Mouse (Mus musculus) lung, postnatal 10 days (tissue): Measurements from ENCODE around the gene Bcar1.

Experiments
- DNase-seq: peaks from one replicate; pipeline ENCODE4 v3.0.0; 2021

Bcar1 gene

DNA sequence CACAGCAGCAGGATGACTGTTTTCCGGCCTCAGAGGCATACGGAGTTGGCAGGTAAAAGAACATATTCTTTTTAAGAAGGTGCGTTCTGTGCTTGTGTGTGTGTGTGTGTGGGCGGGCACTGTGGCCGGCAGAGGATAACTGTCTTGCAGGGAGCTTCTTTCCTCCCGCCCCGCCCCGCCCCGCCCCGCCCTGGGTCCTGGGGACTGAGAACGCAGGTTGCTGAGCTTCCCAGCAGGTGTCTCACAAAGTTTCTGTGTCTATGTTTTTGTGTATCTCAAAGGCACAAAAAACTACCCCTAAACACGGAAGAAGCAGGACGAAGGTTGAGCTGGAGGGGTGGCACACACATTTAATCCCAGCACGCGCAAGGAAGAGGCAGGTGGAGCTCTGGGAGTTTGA lies 25.7 kb upstream of the Bcar1 start:
- no peak for DNase-seq

- no peak for DNase-seq
Measured at GRCm38 (mm10) chr8:111768651-111769050, 25.0 kb upstream of the Bcar1 start.

DNA sequence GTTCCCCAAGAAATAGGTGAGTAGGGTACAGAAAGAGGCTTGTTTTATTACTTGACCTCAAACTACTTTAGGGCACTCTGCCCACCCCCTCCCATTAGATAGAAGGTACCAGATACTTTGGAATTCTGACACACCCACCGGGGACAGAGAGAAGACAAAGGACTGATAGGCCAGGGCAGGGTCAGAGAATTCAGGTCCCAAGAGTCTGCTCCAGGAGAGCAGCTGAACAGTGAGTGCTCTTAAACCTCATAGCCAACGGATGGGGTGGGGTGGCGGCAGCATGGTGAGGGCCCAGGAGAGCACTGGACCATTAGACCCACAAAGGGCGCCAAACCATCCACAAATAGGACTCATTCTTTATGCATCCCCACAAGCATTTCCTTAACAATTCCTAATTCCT lies 22.0 kb upstream of the Bcar1 start:
- DNase-seq, result no peak

- DNase-seq, result no peak
Measured at GRCm38 (mm10) chr8:111765096-111765495, 21.5 kb upstream of the Bcar1 start.

- no peak for DNase-seq
Measured at GRCm38 (mm10) chr8:111760708-111761107, 17.1 kb upstream of the Bcar1 start.

GRCm38 (mm10) chr8:111758817-111759216 lies 15.2 kb upstream of the Bcar1 start:
- no peak for DNase-seq

DNA sequence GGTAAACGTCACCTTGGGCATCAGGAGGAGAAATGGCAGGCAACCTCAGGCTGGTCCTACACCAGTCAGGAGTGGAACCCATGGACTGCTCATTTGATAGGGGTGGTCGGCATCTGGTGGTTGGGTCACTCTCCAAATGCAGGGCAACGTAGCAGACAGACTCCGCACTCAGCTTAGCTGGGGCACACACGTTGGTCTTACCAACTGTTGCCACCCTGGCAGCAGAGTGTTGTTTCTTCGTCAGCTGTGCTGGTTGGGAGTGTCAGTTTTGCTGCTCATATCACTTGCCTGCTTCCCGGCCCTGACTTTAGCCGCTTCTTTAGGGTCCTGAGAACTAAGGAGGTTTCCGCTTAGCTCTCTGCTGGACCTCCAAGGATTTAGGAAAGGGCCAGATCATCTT lies 14.0 kb upstream of the Bcar1 start:
- no peak for DNase-seq

- DNase-seq, result no peak
Measured at GRCm38 (mm10) chr8:111754736-111755135, 11.1 kb upstream of the Bcar1 start.

- peak; percentile 33 for DNase-seq
Measured at GRCm38 (mm10) chr8:111754088-111754487, 10.5 kb upstream of the Bcar1 start.

DNA sequence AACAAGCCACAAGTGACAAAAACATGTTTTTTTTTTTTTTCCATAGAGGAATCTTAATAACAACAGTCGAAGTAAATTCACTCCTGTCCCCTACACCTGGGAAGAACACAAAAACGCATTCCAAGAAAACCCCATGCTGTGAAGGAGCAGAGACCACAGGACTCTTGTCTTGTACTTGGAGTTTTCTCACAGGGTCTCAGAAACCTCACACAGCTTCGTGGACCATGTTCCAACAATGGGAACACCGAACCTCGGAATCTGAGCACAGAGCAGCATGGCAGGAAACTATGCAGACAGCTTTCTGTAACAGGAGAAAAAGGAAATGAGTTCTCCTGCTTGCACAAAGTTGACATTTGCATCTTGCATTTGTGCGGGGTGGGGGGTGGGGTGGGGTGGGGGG lies 5.2 kb upstream of the Bcar1 start:
- DNase-seq, result no peak

DNA sequence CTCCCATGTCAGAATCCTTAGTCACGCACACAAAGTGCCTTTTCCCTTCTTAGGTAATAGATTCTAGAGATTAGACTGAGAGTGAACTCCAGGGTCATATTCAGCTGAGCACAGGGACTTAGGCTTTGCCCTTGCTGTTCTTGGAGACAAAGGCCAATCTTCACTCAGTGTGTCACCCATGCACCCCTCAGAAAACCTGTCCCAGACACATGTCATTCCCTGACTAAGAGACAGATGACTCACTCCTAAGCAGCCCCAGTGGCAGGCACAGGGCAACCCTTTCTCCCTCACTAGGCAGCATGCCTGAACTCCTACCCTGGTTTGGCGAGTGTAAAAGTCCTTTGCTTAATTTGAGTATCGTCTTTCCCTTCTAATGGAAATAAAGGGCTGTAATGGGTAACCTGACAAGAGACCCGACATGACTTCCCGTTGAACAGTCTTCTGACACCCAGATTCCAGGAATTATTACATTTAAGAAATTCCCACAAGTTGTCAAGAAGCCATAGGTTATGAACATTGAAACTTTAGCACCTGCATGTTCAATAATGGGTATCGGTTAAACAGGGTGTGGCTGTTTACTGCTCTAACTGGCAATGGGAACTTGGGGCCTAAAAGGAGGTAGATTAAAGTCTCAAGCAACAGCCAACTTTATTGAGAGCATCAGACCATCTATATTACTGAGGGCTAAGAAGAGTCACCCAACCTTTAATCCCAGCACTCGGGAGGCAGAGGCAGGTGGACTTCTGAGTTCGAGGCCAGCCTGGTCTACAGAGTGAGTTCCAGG lies 4.4 kb upstream of the Bcar1 start:
- no peak for DNase-seq

GRCm38 (mm10) chr8:111746582-111747465 lies 3.2 kb upstream of the Bcar1 start:
- DNase-seq, result no peak

DNA sequence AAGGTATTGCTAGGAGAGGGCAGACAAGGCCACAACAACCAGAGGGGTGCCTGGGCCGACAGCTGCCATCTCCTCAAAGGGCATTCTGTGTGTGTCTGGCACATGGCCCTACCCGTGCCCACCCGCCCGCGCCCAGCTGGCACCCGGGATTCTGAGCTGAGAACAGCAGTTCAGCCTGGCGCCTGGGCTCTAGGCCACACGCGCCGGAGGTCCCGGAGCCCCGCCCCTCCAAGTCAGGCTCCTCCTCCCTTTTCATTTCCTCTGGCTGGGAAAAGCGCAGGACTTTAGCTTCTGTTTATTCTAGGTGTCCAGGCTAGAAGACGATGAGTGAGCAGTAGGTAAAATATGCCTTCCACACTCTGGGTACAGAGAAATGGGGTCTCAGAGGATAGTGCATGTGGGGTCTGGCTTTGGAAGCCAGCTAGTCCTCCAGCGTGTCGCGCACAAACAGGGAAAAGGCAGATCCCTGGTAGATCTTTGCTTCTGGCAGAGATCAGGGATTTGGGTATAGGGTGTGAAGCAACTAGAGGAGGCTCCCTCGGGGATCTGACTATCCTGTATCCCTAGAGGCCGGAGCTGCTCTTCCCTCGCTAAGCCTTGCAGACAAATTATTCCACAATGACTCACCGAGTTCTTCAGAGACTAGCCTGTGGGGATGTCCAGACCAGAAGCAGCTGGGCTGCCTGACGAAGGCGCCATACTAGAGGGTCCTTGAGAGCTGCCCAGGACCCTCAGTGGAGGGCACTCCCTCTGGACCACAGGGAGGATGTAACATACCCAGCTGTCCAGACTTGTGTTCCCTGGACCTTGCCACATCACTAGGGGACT lies 2.2 kb upstream of the Bcar1 start:
- DNase-seq, result peak; percentile 92

DNA sequence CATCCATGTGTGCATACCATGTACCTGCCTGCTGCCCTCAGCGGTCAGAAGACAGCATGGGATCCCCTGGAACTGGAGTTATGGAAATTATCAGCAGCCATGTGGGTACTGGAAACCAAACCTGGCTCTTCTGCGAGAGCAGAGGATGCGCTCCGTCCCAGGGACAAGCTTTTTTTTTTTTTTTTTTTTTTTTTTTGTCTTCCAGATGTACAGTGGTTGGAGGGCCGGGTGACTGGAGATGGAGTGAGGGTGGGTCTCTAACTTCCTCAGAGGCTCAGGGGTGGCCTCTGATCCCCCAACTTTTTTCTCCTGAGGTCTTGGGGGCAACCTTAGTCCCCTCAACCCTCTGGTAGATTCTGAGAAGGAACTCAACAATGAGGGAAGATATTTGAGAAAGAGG lies 1.5 kb upstream of the Bcar1 start:
- DNase-seq, result no peak

- peak; percentile 58 for DNase-seq
Measured at GRCm38 (mm10) chr8:111743101-111743791, 363 bp downstream of the Bcar1 start.

DNA sequence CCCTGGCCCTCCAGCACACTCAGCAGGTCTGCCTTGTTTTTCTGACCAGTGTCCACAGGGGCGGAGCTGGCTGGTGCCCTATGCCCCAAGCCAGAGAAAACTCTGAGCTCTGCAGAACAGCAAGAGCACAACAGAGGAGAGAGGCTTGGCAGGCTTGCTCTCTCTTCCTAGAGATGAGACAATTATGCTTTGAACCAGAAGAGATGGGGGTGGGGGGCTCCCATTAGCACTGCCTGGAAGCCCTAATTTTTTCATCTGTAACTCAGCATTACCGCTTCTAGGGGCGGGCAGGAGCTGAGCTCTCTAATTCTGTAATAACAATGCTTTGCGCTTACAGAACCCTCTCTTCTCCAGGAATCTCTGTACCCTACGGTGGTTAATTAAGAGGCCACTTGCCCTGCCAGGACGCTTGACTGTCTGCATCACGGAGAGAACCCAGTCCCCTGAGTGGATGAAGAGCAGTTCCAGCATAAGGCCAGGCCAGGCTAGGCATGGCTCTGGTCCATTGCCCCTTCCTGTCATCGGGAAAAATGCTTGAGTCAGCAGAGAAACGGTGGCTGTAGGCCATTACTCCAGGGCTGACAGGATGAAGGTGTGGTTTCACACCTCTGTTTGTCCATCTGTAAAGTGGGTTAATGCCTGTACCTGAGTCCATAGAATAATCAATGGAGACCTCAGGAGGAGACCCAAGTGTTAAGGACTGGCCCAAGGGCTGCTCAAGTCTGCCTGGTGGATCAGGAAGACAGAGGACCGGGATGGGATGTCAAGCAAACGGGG lies 1.2 kb downstream of the Bcar1 start:
- peak; percentile 53 for DNase-seq

DNA sequence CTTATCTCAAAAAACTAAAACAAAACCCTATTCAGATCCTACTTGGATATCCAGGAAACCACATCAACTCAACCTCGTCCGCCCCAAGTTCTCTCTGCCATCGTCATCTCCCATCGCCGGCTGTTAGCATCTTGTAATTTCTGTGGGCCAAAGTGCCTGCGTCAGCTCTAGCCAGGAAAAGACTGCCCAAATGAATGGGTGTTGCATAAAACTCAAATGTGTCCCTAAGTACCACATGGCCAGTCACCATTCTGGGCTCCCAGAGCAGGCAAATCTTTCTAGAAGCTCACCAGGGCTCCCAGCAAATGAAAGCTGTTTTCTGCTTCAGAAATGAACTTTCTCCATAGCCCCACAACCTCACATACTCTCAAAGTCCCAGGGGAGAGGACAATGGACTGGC lies 2.1 kb downstream of the Bcar1 start:
- DNase-seq, result peak; percentile 64

DNA sequence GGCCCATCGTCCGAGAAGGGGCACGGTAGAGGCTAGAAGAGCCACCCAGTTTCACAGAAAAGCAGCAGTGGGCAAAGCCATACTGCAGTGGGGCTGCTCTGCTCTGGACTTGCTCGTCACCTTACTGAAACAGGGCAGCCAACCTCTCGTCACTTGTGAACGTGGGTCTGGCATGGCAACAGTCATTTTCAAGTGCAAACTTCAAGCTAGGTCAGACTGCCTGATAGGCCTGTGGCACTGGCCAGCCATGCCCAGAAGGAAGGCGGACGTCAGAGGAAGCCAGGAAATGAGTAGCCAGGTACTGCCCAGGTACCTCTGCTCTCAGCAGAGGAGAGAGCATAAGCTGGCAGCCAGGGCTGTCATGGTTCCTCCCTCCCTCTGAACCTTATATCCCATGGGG lies 2.6 kb downstream of the Bcar1 start:
- DNase-seq, result peak; percentile 34

DNA sequence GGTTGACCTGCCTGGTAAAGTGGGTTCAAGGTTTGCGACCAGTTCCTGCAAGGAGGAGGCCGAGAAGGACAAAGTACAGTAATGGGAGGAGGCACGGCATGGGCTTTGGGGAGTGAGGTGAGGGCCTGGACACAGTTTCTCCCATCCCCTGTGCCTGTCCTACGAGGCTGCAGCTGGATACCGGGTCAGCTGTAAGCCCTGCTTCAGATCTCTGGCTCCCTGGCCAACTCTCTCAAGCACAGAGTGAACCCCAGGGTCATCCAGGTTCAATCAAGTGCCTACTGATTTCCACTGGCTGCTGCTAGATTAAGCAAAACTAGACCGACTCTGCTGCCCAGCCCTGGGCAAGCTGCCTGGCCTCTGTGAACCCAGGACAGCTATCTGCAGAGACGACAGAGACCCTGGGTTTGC lies 3.3 kb downstream of the Bcar1 start:
- DNase-seq, result no peak

- peak; percentile 41 for DNase-seq
Measured at GRCm38 (mm10) chr8:111739604-111740003, 4.0 kb downstream of the Bcar1 start.

DNA sequence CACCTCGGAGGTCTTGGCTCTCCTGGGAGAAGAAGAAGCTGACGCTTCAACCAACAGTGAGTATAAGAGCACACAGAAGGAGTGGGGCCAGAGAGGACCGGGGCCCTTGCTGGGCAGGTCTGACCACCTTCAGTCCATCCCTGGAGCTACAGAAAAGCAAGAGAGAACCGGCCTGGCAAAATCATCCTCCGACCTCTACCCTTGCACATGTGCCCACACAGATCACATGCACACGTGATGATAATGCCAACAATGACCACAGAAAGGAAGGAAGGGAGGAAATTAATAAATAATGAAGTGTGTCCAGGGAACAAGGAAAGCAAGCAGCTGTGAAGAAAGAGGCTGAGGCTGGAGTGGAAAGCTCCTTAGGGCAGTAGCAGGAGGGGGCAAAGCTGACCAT lies 4.7 kb downstream of the Bcar1 start:
- no peak for DNase-seq

GRCm38 (mm10) chr8:111736321-111736720 lies 7.3 kb downstream of the Bcar1 start:
- DNase-seq, result no peak
